Mouse (Mus musculus) thymus, adult 2 months (tissue): ENCODE data around the gene Dna2.

Source experiments
- CTCF ChIP-seq: fragments of 200-500 bp; IDR thresholded peaks from 2 replicates; pipeline ENCODE4 v1.5.1; 2012; ENCODE audit warnings: mild to moderate bottlenecking, control low read depth, low read length, moderate library complexity, borderline replicate concordance; ENCODE audit not compliant: control insufficient read depth, poor library complexity, insufficient read depth; ENCODE audit errors: extremely low read depth
- POLR2A ChIP-seq: fragments of 200-500 bp; IDR thresholded peaks from 2 replicates; pipeline ENCODE4 v1.6.1; 2012; ENCODE audit warnings: mild to moderate bottlenecking, low read length, control low read depth, moderate library complexity; ENCODE audit not compliant: control insufficient read depth, poor library complexity, insufficient read depth; ENCODE audit errors: extremely low read depth

- no peak for TF ChIP-seq CTCF
- TF ChIP-seq POLR2A: no peak
These were observed 22.7 kb upstream of the Dna2 start for GRCm38 (mm10) chr10:62924096-62924635.
